Mouse (Mus musculus): ENCODE measurements around the gene B230118H07Rik. TPM values are rescaled to one million over a fixed set of nuclear protein-coding genes. Genes with fewer than 3 reads are reported as not detected.
A peak's percentile ranks its signal among the peaks of the same experiment; 100 is the strongest.

Gene B230118H07Rik
- polyA plus RNA-seq, 1 experiment from 2014 or later: 14.9 TPM

DNA sequence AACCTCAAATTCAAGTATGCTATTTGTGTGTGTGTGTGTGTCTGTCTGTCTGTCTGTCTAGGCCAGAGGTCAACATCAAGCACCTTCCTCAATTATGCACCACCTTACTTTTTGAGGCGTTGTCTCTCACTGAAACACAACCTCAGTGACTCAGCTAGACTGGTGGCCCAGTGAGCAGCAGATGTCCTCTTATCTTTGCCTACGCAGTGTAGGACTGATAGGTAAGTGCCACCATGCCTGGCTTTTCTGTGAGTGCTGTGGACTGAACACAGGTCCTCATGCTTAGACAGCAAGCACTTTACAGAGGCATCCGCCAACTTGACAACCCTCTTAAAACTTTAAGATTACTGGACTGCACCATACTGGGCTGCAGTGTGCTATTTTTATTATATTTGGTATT, 19.4 kb upstream of the B230118H07Rik start:
- Histone ChIP-seq H3K4me1 (replicated peaks) (no peaks in the 10 kb centered on the region), H3K4me3 (replicated peaks) (no peak overlapping the region), H3K4me2 (no peak overlapping the region), H3K27me3 (no peaks in the 10 kb centered on the region), H3K9me3 (replicated peaks) (no peaks in the 10 kb centered on the region), H3K27ac (replicated peaks) (no peak overlapping the region), H3K36me3 (replicated peaks) (no peaks in the 10 kb centered on the region), H3K9ac (no peak overlapping the region)
- 58% methylated on average over 3 of the region's 3 CpGs for WGBS (ENCODE audit: insufficient replicate concordance)
- no peak for ATAC-seq (ENCODE audit: insufficient read depth)

DNA sequence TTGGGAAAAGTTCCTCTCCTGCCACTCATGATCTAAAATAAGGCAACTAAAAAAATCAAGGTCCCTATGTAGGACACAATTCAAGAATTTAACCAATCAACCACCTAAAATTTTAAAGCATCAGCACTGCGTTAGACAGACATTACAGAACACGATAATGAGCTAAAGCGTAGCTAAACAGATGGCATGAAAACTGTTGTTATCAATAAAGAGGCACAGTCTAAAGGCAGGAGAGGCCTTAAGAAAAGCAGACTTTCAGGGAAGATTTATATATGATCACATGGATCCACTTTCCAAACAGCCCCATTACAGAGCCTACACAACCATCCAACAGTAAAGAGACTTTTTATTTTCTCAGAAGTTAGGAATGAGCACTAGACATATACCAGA, 16.4 kb upstream of the B230118H07Rik start:
- H3K4me1 ChIP-seq (replicated peaks): no peaks in the 10 kb centered on the region
- no peak for ATAC-seq (ENCODE audit: insufficient read depth)
- H3K36me3 ChIP-seq (replicated peaks): no peaks in the 10 kb centered on the region
- no peak overlapping the region for H3K9ac ChIP-seq
- no peak overlapping the region for H3K27ac ChIP-seq (replicated peaks)
- no peak overlapping the region for H3K4me3 ChIP-seq (replicated peaks)
- WGBS (ENCODE audit: insufficient replicate concordance): 81% methylated on average over 3 of the region's 3 CpGs
- no peaks in the 10 kb centered on the region for H3K27me3 ChIP-seq
- no peaks in the 10 kb centered on the region for H3K9me3 ChIP-seq (replicated peaks)
- H3K4me2 ChIP-seq: no peak overlapping the region

DNA sequence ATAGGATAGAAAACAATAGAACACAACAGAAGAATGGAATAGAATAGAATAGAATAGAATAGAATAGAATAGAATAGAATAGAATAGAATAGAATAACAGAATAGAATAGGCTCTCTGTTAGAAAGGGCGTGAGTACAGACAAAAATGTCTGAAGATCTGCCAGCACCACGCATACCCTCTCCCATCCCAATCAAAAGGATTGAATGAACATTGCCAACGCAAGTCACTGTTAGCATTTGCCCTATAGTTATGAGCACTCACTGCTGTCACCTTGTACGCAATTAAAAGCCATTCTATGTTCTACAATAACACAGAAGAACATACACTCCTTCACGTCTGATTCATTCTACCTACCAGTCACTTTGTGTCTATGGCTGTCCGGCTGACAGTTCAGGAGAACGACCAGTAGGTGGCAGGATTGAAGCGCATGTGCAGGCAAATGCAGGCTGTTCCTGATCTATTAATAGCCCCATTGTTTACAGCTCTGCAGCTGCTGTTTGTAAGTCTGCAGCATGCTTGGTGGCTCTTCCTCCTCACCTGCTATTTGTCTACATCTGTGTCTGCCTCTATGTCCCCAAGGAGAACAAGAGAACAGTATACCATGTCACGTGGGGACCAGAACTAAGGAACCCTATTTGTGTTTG, 15.8 kb upstream of the B230118H07Rik start:
- WGBS (ENCODE audit: insufficient replicate concordance): 21% methylated on average over 9 of the region's 9 CpGs
- no peak for ATAC-seq (ENCODE audit: insufficient read depth)

DNA sequence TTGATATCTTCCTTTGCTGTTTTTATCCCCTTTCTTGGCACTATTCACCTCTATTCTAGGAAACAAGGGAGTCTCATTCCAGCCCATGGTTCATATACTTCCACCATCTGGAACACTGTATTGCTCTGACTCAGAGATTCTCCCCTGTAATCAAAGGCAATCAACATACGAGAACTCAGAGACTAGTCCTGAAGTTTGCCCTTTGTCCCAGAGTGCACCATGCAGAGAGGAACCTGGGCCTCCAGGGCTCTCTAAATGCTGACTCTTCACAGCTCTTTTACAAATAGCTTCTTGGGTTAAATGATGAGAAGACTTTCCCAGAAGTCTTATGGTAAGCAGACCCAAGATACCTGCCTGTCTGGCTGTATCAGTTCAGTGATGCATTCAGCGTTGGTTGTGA, 11.2 kb upstream of the B230118H07Rik start:
- Histone ChIP-seq H3K9ac (no peak overlapping the region), H3K4me3 (replicated peaks) (no peak overlapping the region), H3K9me3 (replicated peaks) (no peaks in the 10 kb centered on the region), H3K4me1 (replicated peaks) (no peaks in the 10 kb centered on the region), H3K36me3 (replicated peaks) (no peaks in the 10 kb centered on the region), H3K27ac (replicated peaks) (no peak overlapping the region), H3K4me2 (no peak overlapping the region), H3K27me3 (no peaks in the 10 kb centered on the region)
- WGBS (ENCODE audit: insufficient replicate concordance): 67% methylated on average over 2 of the region's 2 CpGs
- ATAC-seq (ENCODE audit: insufficient read depth): no peak

More for the DNA sequence above, 15.8 kb upstream of the B230118H07Rik start:
- H3K4me3 ChIP-seq (replicated peaks): no peak overlapping the region
- no peaks in the 10 kb centered on the region for H3K36me3 ChIP-seq (replicated peaks)
- H3K4me2 ChIP-seq: no peak overlapping the region
- H3K27me3 ChIP-seq: no peaks in the 10 kb centered on the region
- no peaks in the 10 kb centered on the region for H3K4me1 ChIP-seq (replicated peaks)
- no peak overlapping the region for H3K27ac ChIP-seq (replicated peaks)
- no peak overlapping the region for H3K9ac ChIP-seq
- no peaks in the 10 kb centered on the region for H3K9me3 ChIP-seq (replicated peaks)

DNA sequence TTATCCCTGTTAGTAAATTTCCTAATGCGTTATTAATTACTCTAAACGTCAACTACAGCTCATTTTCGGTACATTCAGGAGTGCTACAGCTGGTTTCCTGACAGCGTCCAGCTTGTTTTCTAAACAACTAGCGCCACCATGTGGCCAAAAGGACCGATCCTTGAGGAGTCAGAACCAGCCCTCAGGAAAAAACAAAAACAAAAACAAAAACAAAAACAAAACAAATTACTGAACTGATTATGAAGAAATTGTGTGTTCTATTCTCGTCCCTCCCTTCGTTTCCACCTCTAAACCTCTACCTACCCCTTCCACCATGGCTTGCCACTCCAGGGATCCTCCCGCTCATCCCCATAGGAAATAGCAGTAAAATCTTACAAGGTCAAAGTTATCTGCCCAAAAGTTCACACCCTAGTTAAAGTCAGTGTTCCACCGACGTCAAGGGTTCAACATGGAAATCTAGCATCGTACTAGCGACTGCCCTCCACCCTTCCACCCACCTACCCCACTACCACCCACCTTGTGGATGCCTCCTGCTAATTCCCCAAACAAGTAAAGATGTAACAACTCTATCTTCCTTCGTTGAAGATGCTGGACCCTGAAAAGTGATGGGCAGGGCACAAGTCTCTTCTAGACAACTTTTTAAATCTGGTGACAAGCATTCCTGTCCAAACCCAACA, 3.7 kb upstream of the B230118H07Rik start:
- no peak overlapping the region for H3K27ac ChIP-seq (replicated peaks)
- WGBS (ENCODE audit: insufficient replicate concordance): 13% methylated on average over 14 of the region's 14 CpGs
- H3K9me3 ChIP-seq (replicated peaks): no peaks in the 10 kb centered on the region
- 0 out of 2 replicates have a peak overlapping the region, but pooled peaks have one; percentile 4 for H3K4me3 ChIP-seq (replicated peaks)
- H3K36me3 ChIP-seq (replicated peaks): no peaks in the 10 kb centered on the region
- peak overlapping the region; percentile 52 for H3K4me2 ChIP-seq
- H3K27me3 ChIP-seq: no peaks in the 10 kb centered on the region; the same call in 1 of the 2 replicates
- ATAC-seq (ENCODE audit: insufficient read depth): no peak
- peaks cover 6% of the 10 kb centered on the region; the same call in 1 of the 2 replicates for H3K4me1 ChIP-seq (replicated peaks)
- H3K9ac ChIP-seq: no peak overlapping the region

DNA sequence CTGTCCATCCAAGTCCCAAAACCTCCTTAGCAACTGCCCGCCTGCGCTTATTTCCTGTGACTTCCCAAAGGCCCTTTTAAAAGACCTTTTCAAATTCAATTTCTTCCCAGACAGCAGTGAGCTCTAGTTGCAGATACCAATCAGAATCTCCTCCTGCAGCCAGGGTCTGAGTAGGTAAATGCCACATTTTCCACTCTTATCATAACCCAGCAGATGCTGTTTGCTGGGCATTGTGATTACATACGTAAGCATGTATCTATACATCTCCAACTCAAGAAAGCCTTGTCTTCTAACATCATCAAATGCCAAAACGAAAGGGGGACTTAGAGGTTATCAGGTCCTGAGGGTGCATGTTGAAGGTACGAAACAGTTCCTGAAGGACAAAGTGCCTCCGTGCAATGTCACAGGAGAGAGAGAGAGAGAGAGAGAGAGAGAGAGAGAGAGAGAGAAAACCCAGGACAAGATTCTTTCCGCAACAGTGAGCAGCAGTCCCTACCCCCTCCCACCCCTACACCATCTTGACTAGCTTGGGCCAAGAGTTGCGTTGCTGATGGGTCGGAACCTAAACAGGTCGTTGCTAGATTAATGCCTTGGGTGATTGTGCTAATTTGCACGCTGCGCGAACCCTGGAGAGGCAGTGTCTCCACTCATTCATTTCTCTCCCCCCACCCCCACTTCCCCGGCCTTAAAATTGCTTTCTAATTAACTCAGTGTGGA, 3.0 kb upstream of the B230118H07Rik start:
- Histone ChIP-seq H3K4me1 (replicated peaks) (peaks cover 6% of the 10 kb centered on the region; the same call in 1 of the 2 replicates), H3K36me3 (replicated peaks) (no peaks in the 10 kb centered on the region), H3K4me2 (peak overlapping the region; percentile 52), H3K27me3 (no peaks in the 10 kb centered on the region; the same call in 1 of the 2 replicates), H3K9ac (no peak overlapping the region), H3K9me3 (replicated peaks) (no peaks in the 10 kb centered on the region), H3K27ac (replicated peaks) (no peak overlapping the region), H3K4me3 (replicated peaks) (0 out of 2 replicates have a peak overlapping the region, but pooled peaks have one; percentile 4)
- 33% methylated on average over 14 of the region's 14 CpGs for WGBS (ENCODE audit: insufficient replicate concordance)
- ATAC-seq (ENCODE audit: insufficient read depth): no peak

DNA sequence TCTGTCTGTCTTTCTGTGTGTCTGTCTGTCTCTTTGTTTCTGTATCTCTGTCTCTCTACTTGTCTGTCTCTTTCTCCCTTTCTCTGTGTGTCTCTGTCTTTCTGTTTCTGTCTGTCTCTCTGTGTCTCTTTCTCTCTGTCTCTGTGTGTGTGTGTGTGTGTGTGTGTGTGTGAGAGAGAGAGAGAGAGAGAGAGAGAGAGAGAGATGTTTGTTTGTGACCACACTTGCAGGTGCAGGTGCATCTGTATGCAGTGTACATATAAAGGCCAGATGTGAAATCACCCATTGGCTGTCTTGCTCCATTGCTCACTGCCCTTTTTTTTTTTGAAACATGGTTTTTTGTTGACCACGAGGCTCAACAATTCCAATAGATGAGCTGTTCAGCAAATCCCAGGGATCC, 1.1 kb upstream of the B230118H07Rik start:
- Histone ChIP-seq H3K4me3 (replicated peaks) (no peak overlapping the region), H3K4me2 (no peak overlapping the region), H3K27me3 (no peaks in the 10 kb centered on the region; the same call in 1 of the 2 replicates), H3K27ac (replicated peaks) (no peak overlapping the region), H3K9me3 (replicated peaks) (no peaks in the 10 kb centered on the region), H3K36me3 (replicated peaks) (no peaks in the 10 kb centered on the region), H3K4me1 (replicated peaks) (peaks cover 6% of the 10 kb centered on the region; the same call in 1 of the 2 replicates), H3K9ac (no peak overlapping the region)
- WGBS (ENCODE audit: insufficient replicate concordance): 49% methylated on average over 1 of the region's 1 CpGs
- ATAC-seq (ENCODE audit: insufficient read depth): no peak

DNA sequence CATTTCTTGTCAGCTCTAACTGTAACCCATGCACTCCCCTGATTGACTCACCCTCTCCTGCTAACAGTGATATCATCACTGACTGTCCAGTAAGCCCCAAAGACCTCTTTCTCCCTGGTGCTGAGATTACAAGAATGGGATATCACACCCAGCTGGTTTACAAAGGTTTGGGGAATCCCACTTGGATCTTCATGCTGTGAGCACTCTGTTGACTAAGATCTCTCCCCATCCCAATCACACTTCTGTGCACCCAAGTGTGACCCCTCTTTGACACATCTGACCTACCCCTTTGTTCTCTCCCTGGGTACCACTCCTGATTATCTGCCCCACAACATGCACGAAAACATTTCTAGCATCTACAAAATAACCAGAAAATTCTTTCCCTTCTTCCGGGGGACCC, 971 bp downstream of the B230118H07Rik start:
- no peaks in the 10 kb centered on the region for H3K9me3 ChIP-seq (replicated peaks)
- H3K36me3 ChIP-seq (replicated peaks): no peaks in the 10 kb centered on the region
- no peak overlapping the region for H3K4me2 ChIP-seq
- no peak overlapping the region for H3K4me3 ChIP-seq (replicated peaks)
- ATAC-seq (ENCODE audit: insufficient read depth): no peak
- H3K27ac ChIP-seq (replicated peaks): no peak overlapping the region
- H3K27me3 ChIP-seq: no peaks in the 10 kb centered on the region; the same call in 1 of the 2 replicates
- peaks cover 6% of the 10 kb centered on the region; the same call in 1 of the 2 replicates for H3K4me1 ChIP-seq (replicated peaks)
- H3K9ac ChIP-seq: no peak overlapping the region
- 62% methylated on average over 2 of the region's 2 CpGs for WGBS (ENCODE audit: insufficient replicate concordance)

DNA sequence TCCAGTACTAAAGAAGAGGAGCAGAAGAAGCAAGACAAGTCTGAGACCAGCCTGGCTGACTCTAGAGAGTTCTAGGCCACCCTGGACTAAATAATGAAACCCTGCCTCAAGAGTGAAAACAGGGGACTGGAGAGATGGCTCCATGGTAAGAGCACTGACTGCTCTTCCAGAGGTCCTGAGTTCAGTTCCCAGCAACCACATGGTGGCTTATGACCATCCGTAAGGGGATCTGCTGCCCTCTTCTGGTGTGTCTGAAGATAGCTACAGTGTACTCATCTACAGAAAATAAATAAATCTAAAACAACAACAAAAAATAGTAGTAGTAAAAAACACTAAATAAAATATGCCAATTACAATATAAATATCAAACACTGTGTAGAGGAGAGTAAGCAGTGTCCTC, 3.5 kb downstream of the B230118H07Rik start:
- H3K36me3 ChIP-seq (replicated peaks): no peaks in the 10 kb centered on the region
- no peaks in the 10 kb centered on the region for H3K4me1 ChIP-seq (replicated peaks)
- no peaks in the 10 kb centered on the region for H3K9me3 ChIP-seq (replicated peaks)
- no peak for ATAC-seq (ENCODE audit: insufficient read depth)
- no peak overlapping the region for H3K4me3 ChIP-seq (replicated peaks)
- WGBS (ENCODE audit: insufficient replicate concordance): 70% methylated on average over 1 of the region's 1 CpGs
- H3K9ac ChIP-seq: no peak overlapping the region
- H3K27ac ChIP-seq (replicated peaks): no peak overlapping the region
- no peak overlapping the region for H3K4me2 ChIP-seq
- no peaks in the 10 kb centered on the region for H3K27me3 ChIP-seq

DNA sequence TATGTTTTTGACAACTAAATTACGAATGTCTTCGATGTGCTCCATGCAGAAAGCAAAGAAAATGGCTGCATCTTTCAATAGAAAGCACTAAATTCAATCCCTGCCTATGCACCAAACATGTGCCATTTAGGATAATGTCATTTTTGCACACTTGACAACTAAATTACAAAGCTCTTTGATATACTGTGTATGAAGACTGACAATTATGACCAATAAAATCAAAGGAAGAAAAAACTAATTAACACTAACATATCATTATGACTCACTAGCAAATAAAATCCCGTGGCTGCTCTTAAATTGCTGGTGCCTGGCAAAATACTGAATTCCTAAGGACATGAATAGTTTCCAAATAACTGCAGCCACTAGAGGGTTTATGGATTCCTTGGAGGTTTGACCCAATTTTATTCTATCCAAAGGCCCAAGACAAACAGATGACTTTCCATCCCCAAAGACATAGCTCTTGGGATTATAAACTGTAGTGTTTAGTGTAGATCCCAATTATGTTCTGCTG, 9.4 kb downstream of the B230118H07Rik start:
- no peaks in the 10 kb centered on the region for H3K27me3 ChIP-seq
- no peak overlapping the region for H3K4me2 ChIP-seq
- 61% methylated on average over 3 of the region's 3 CpGs for WGBS (ENCODE audit: insufficient replicate concordance)
- no peak for ATAC-seq (ENCODE audit: insufficient read depth)
- no peaks in the 10 kb centered on the region for H3K9me3 ChIP-seq (replicated peaks)
- no peak overlapping the region for H3K4me3 ChIP-seq (replicated peaks)
- H3K9ac ChIP-seq: no peak overlapping the region
- no peak overlapping the region for H3K27ac ChIP-seq (replicated peaks)
- H3K36me3 ChIP-seq (replicated peaks): no peaks in the 10 kb centered on the region
- H3K4me1 ChIP-seq (replicated peaks): no peaks in the 10 kb centered on the region
